Mouse (Mus musculus): ENCODE results near the gene Cfap65.

- no peak for TF ChIP-seq EP300 (IDR thresholded peaks at IDR 0.05; ENCODE audit: low read depth)
- no peak for TF ChIP-seq CTCF (IDR thresholded peaks at IDR 0.05; ENCODE audit: low read depth)
Observed at GRCm38 (mm10) chr1:74892351-74893133, 42.9 kb downstream of the Cfap65 start.

Measured in heart, postnatal 0 days (tissue).